Mouse (Mus musculus): ENCODE data around the gene Spock1. TPM values are rescaled to one million over a fixed set of nuclear protein-coding genes. Genes with fewer than 3 reads are reported as not detected.

Spock1 gene
- total and polyA plus RNA-seq, 3 experiments, result not detected

- Histone ChIP-seq H3K36me3 (replicated peaks in 1 of 2; ENCODE audit: control insufficient read depth in 1 of 2, insufficient read depth in 1 of 2, low read length in 1 of 2) (no peaks in the 10 kb centered on the region), H3K4me1 (ENCODE audit: control insufficient read depth in 1 of 2, insufficient read depth in 2 of 2) (no peaks in the 10 kb centered on the region), H3K4me3 (replicated peaks in 1 of 3; ENCODE audit: low read depth in 2 of 3, low read length in 2 of 3, poor library complexity in 1 of 3) (no peak overlapping the region), H3K9ac (ENCODE audit: insufficient read depth, low read depth) (no peak overlapping the region), H3K27me3 (replicated peaks) (no peaks in the 10 kb centered on the region), H3K9me3 (replicated peaks; ENCODE audit: low read length) (peaks cover 88% of the 10 kb centered on the region), H3K79me2 (replicated peaks; ENCODE audit: control insufficient read depth, extremely low read depth, insufficient read depth, poor library complexity, severe bottlenecking) (no peaks in the 10 kb centered on the region), H3K4me2 (ENCODE audit: insufficient read depth, low read depth, poor library complexity, severe bottlenecking) (no peak overlapping the region), H3K27ac (ENCODE audit: insufficient read depth, low read depth) (no peak overlapping the region)
- dilution Hi-C loops (cut with MboI; ENCODE audit: extremely low pct_ligation_motif_present, extremely low pct_unique_long_range_greater_than_20kb, low sequenced_read_pairs), result no loop called here
- DNase-seq (ENCODE audit: extremely low read depth), result no peak
- in situ Hi-C loops (cut with MboI; ENCODE audit: low pct_ligation_motif_present, low pct_unique_long_range_greater_than_20kb, low sequenced_read_pairs), result no loop called here
- no peak for TF ChIP-seq MYC (IDR thresholded peaks at IDR 0.05; ENCODE audit: low read depth, low read length)
- no peak for TF ChIP-seq MEF2A (IDR thresholded peaks at IDR 0.05; ENCODE audit: borderline replicate concordance, low read depth, low read length)
- TF ChIP-seq USF1 (IDR thresholded peaks at IDR 0.05; ENCODE audit: low read depth, low read length), result no peak
- TF ChIP-seq GABPA (IDR thresholded peaks at IDR 0.05; ENCODE audit: insufficient replicate concordance, low read depth, low read length), result no peak
- no peak for TF ChIP-seq ZMIZ1 (IDR thresholded peaks at IDR 0.05; ENCODE audit: low read depth, low read length)
Observed at GRCm38 (mm10) chr13:57943900-57944299, 35.8 kb upstream of the Spock1 start.

- Histone ChIP-seq H3K27ac (ENCODE audit: insufficient read depth, low read depth) (no peak overlapping the region), H3K36me3 (replicated peaks in 1 of 2; ENCODE audit: control insufficient read depth in 1 of 2, insufficient read depth in 1 of 2, low read length in 1 of 2) (no peaks in the 10 kb centered on the region), H3K9ac (ENCODE audit: insufficient read depth, low read depth) (no peak overlapping the region), H3K4me3 (replicated peaks in 1 of 3; ENCODE audit: low read depth in 2 of 3, low read length in 2 of 3, poor library complexity in 1 of 3) (no peak overlapping the region), H3K9me3 (replicated peaks; ENCODE audit: low read length) (peaks cover 73% of the 10 kb centered on the region), H3K4me1 (ENCODE audit: control insufficient read depth in 1 of 2, insufficient read depth in 2 of 2) (no peaks in the 10 kb centered on the region), H3K4me2 (ENCODE audit: insufficient read depth, low read depth, poor library complexity, severe bottlenecking) (no peak overlapping the region), H3K79me2 (replicated peaks; ENCODE audit: control insufficient read depth, extremely low read depth, insufficient read depth, poor library complexity, severe bottlenecking) (no peaks in the 10 kb centered on the region), H3K27me3 (replicated peaks) (no peaks in the 10 kb centered on the region)
- in situ Hi-C loops (cut with MboI; ENCODE audit: low pct_ligation_motif_present, low pct_unique_long_range_greater_than_20kb, low sequenced_read_pairs) (no loop called here), dilution Hi-C loops (cut with MboI; ENCODE audit: extremely low pct_ligation_motif_present, extremely low pct_unique_long_range_greater_than_20kb, low sequenced_read_pairs) (no loop called here)
- TF ChIP-seq RCOR1 (conservative IDR thresholded peaks at IDR 0.05; ENCODE audit: low read depth, low read length), result no peak
- no peak for TF ChIP-seq CTCF (conservative IDR thresholded peaks at IDR 0.05 in 1 of 2, IDR thresholded peaks at IDR 0.05 in 1 of 2; ENCODE audit: low read depth in 2 of 2, low read length in 2 of 2)
- TF ChIP-seq TBP (conservative IDR thresholded peaks at IDR 0.05; ENCODE audit: low read depth, low read length), result no peak
- no peak for TF ChIP-seq HCFC1 (IDR thresholded peaks at IDR 0.05; ENCODE audit: low read depth, low read length)
- no peak for TF ChIP-seq GABPA (IDR thresholded peaks at IDR 0.05; ENCODE audit: insufficient replicate concordance, low read depth, low read length)
- TF ChIP-seq MYC (IDR thresholded peaks at IDR 0.05; ENCODE audit: low read depth, low read length), result no peak
- TF ChIP-seq IRF4 (IDR thresholded peaks at IDR 0.05; ENCODE audit: low read depth, low read length), result no peak
- no peak for TF ChIP-seq JUN (IDR thresholded peaks at IDR 0.05; ENCODE audit: insufficient read depth, low read depth, low read length)
- TF ChIP-seq TCF12 (IDR thresholded peaks at IDR 0.05; ENCODE audit: low read depth, low read length), result no peak
- no peak for TF ChIP-seq ZMIZ1 (IDR thresholded peaks at IDR 0.05; ENCODE audit: low read depth, low read length)
- no peak for TF ChIP-seq USF2 (conservative IDR thresholded peaks at IDR 0.05; ENCODE audit: low read depth, low read length)
- no peak for TF ChIP-seq MXI1 (IDR thresholded peaks at IDR 0.05; ENCODE audit: low read depth, low read length)
- TF ChIP-seq RAD21 (IDR thresholded peaks at IDR 0.05; ENCODE audit: low read depth, low read length), result no peak
- TF ChIP-seq KAT2A (IDR thresholded peaks at IDR 0.05; ENCODE audit: insufficient replicate concordance, low read length), result no peak
- TF ChIP-seq ETS1 (conservative IDR thresholded peaks at IDR 0.05; ENCODE audit: low read depth, low read length), result no peak
- TF ChIP-seq POLR2AphosphoS2 (IDR thresholded peaks at IDR 0.05; ENCODE audit: low read depth, low read length), result no peak
- TF ChIP-seq SIN3A (IDR thresholded peaks at IDR 0.05; ENCODE audit: low read length), result no peak
- no peak for TF ChIP-seq NELFE (IDR thresholded peaks at IDR 0.05; ENCODE audit: low read depth, low read length)
- DNase-seq (ENCODE audit: extremely low read depth), result no peak
Observed at GRCm38 (mm10) chr13:57937463-57938229, 29.5 kb upstream of the Spock1 start.
